Mouse (Mus musculus): Measurements from ENCODE around the gene Mdp1. TPM values are rescaled to one million over a fixed set of nuclear protein-coding genes. Genes with fewer than 3 reads are reported as not detected.

Mdp1 gene
- total RNA-seq, 2 experiments from 2014 or later: 53.0 to 53.4 TPM

Other genes starting within 250 kb of the Mdp1 start
- gene Dhrs4, start 181.8 kb downstream of the Mdp1 start, total RNA-seq (2021): 100 to 1,000 TPM in 1 of 2 experiments, 10 to 100 TPM in 1; 99.7 to 119 TPM
- 1 to 10 TPM; 2.3 to 2.4 TPM for gene Carmil3, start 169.9 kb downstream of the Mdp1 start, total RNA-seq (2021)
- gene Cpne6, start 150.1 kb downstream of the Mdp1 start, total RNA-seq (2021): not detected
- under 1 TPM in 1 of 2 experiments, not detected in 1; 0.18 TPM for gene Nrl, start 135.5 kb downstream of the Mdp1 start, total RNA-seq (2021)
- gene Pck2, start 120.2 kb downstream of the Mdp1 start, total RNA-seq (2021): 10 to 100 TPM; 11.7 to 14.3 TPM
- 100 to 1,000 TPM; 129 to 130 TPM for gene Dcaf11, start 100.5 kb downstream of the Mdp1 start, total RNA-seq (2021)
- gene A730061H03Rik, start 100.1 kb downstream of the Mdp1 start, total RNA-seq (2021): under 1 TPM in 1 of 2 experiments, not detected in 1; 0.83 TPM
- 100 to 1,000 TPM; 192 to 214 TPM for gene Fitm1, start 84.9 kb downstream of the Mdp1 start, total RNA-seq (2021)
- 100 to 1,000 TPM; 249 to 283 TPM for gene Psme1, start 82.4 kb downstream of the Mdp1 start, total RNA-seq (2021)
- gene Emc9, start 75.2 kb downstream of the Mdp1 start, total RNA-seq (2021): 10 to 100 TPM; 56.0 to 58.1 TPM
- 100 to 1,000 TPM in 1 of 2 experiments, 10 to 100 TPM in 1; 93.4 to 101 TPM for gene Psme2, start 69.4 kb downstream of the Mdp1 start, total RNA-seq (2021)
- 10 to 100 TPM; 25.7 to 31.3 TPM for gene Rnf31, start 68.8 kb downstream of the Mdp1 start, total RNA-seq (2021)
- gene Irf9, start 56.9 kb downstream of the Mdp1 start, total RNA-seq (2021): 10 to 100 TPM; 10.1 to 11.8 TPM
- under 1 TPM; 0.23 to 0.36 TPM for gene Rec8, start 42.5 kb downstream of the Mdp1 start, total RNA-seq (2021)
- 10 to 100 TPM; 51.1 to 57.0 TPM for gene Ipo4, start 24.6 kb downstream of the Mdp1 start, total RNA-seq (2021)
- gene Gm49378, start 22.6 kb downstream of the Mdp1 start, total RNA-seq (2021): 1 to 10 TPM; 3.0 to 3.4 TPM
- 10 to 100 TPM; 39.0 to 43.8 TPM for gene Tm9sf1, start 16.7 kb downstream of the Mdp1 start, total RNA-seq (2021)
- gene Tssk4, start 10.3 kb downstream of the Mdp1 start, total RNA-seq (2021): under 1 TPM; 0.56 to 0.60 TPM
- gene Gmpr2, start 11.4 kb upstream of the Mdp1 start, total RNA-seq (2021): 10 to 100 TPM in 1 of 2 experiments, 1 to 10 TPM in 1; 8.9 to 11.2 TPM
- 100 to 1,000 TPM; 252 to 263 TPM for gene Nedd8, start 11.6 kb upstream of the Mdp1 start, total RNA-seq (2021)
- 10 to 100 TPM; 10.0 to 10.7 TPM for gene Tinf2, start 21.3 kb upstream of the Mdp1 start, total RNA-seq (2021)
- under 1 TPM; 0.18 to 0.36 TPM for gene Tgm1, start 53.4 kb upstream of the Mdp1 start, total RNA-seq (2021)
- gene Rabggta, start 61.8 kb upstream of the Mdp1 start, total RNA-seq (2021): 10 to 100 TPM; 13.0 to 13.4 TPM
- 10 to 100 TPM; 43.7 to 47.0 TPM for gene Dhrs1, start 85.2 kb upstream of the Mdp1 start, total RNA-seq (2021)
- 10 to 100 TPM in 1 of 2 experiments, 1 to 10 TPM in 1; 7.8 to 11.1 TPM for gene Nop9, start 85.2 kb upstream of the Mdp1 start, total RNA-seq (2021)
- gene Cideb, start 98.0 kb upstream of the Mdp1 start, total RNA-seq (2021): under 1 TPM; 0.56 to 0.83 TPM
- under 1 TPM; 0.06 to 0.13 TPM for gene Ltb4r2, start 100.9 kb upstream of the Mdp1 start, total RNA-seq (2021)
- gene Ltb4r1, start 105.5 kb upstream of the Mdp1 start, total RNA-seq (2021): under 1 TPM in 1 of 2 experiments, not detected in 1; 0.18 TPM
- 10 to 100 TPM; 18.2 to 23.8 TPM for gene Adcy4, start 123.6 kb upstream of the Mdp1 start, total RNA-seq (2021)
- 1 to 10 TPM; 2.3 to 3.4 TPM for gene Ripk3, start 128.4 kb upstream of the Mdp1 start, total RNA-seq (2021)
- 1 to 10 TPM; 3.9 to 5.5 TPM for gene Nfatc4, start 162.6 kb upstream of the Mdp1 start, total RNA-seq (2021)
- gene Nynrin, start 193.5 kb upstream of the Mdp1 start, total RNA-seq (2021): 1 to 10 TPM; 8.2 to 9.7 TPM
- gene Cbln3, start 223.9 kb upstream of the Mdp1 start, total RNA-seq (2021): under 1 TPM in 1 of 2 experiments, not detected in 1; 0.14 TPM
- gene Khnyn, start 224.4 kb upstream of the Mdp1 start, total RNA-seq (2021): 10 to 100 TPM; 11.6 to 13.5 TPM
- 100 to 1,000 TPM; 107 to 108 TPM for gene Sdr39u1, start 239.8 kb upstream of the Mdp1 start, total RNA-seq (2021)

Data from heart, postnatal 25 days (tissue).